Mouse (Mus musculus): Measurements from ENCODE around the gene Tmem37. TPM values are rescaled to one million over a fixed set of nuclear protein-coding genes. Genes with fewer than 3 reads are reported as not detected.

Tmem37 gene
- polyA plus RNA-seq, 1 experiment from 2014 or later: 5.6 TPM

DNA sequence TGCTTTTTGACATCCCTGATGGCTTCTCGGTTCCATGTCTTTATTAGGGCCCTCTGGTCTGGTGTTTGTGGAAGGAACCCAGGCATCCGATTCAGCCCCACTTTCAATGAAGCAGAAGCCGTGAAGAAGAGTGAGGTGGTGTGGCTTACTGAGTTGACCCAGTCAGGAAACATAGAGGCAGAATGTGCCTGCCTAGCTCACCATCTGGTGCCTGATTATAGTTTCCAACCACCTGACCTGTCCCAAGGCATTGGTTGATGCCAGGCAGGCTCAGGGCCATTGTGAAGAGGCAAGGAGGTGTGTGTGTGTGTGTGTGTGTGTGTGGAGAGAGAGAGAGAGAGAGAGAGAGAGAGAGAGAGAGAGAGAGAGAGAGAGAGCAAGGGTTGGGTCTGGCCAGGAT, 43.4 kb downstream of the Tmem37 start:
- H3K4me3 ChIP-seq (replicated peaks; ENCODE audit: low read length): no peak overlapping the region
- no peaks in the 10 kb centered on the region for H3K27me3 ChIP-seq (replicated peaks; ENCODE audit: control insufficient read depth, insufficient read depth, low read length)
- WGBS: 89% methylated on average over 3 of the region's 3 CpGs
- H3K36me3 ChIP-seq (ENCODE audit: control insufficient read depth, insufficient read depth): no peaks in the 10 kb centered on the region
- no peak for ATAC-seq
- H3K4me1 ChIP-seq (replicated peaks; ENCODE audit: control insufficient read depth, insufficient read depth, low read length): no peaks in the 10 kb centered on the region
- no peak overlapping the region for H3K4me2 ChIP-seq (ENCODE audit: low read length)
- no peaks in the 10 kb centered on the region for H3K9me3 ChIP-seq (ENCODE audit: control insufficient read depth, low read length)
- no peak overlapping the region for H3K27ac ChIP-seq (ENCODE audit: low read length)
- H3K9ac ChIP-seq (replicated peaks; ENCODE audit: low read depth, low read length): no peak overlapping the region

DNA sequence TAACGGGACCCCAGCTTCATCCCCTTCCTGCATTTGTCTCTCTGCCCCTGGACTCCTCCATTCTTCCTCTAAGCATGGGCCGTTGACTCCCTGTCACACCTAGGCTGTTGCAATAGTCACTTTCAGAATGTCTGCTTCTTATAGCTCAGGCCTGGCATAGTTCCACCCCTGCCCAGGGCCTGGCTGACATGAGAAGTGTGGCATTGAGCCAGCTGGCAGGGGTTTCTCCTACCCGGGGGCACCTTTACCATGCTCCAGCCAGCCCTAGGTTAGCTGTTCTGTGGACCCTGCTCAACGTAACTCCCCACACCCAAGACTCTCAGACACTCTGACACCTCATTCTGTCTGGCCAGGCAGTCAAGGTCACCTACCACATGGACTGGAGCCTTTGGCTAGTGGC, 46.2 kb downstream of the Tmem37 start:
- Histone ChIP-seq H3K4me2 (ENCODE audit: low read length) (no peak overlapping the region), H3K36me3 (ENCODE audit: control insufficient read depth, insufficient read depth) (no peaks in the 10 kb centered on the region), H3K4me1 (replicated peaks; ENCODE audit: control insufficient read depth, insufficient read depth, low read length) (no peaks in the 10 kb centered on the region), H3K27me3 (replicated peaks; ENCODE audit: control insufficient read depth, insufficient read depth, low read length) (no peaks in the 10 kb centered on the region), H3K9me3 (ENCODE audit: control insufficient read depth, low read length) (no peaks in the 10 kb centered on the region), H3K9ac (replicated peaks; ENCODE audit: low read depth, low read length) (no peak overlapping the region), H3K27ac (ENCODE audit: low read length) (no peak overlapping the region), H3K4me3 (replicated peaks; ENCODE audit: low read length) (no peak overlapping the region)
- WGBS: 42% methylated on average over 4 of the region's 4 CpGs
- ATAC-seq: no peak

DNA sequence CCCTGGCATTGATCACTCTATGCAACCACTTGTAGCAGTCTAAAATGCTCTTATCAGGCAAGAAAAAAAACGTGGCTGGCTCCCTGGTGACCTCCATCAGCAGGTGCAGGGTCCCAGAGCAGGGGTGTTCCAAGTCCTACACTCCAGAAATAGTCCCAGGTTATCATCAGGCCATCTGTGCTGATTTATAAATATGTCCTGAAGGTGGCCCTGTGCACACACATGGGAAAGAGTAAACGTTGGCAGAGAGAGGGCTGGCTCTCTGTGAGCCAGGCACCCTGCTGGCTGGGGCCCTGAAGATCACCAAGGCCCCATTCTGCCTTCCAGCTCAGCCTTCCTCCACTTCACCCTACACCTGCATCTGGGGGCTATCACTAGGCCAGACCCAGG, 48.8 kb downstream of the Tmem37 start:
- ATAC-seq: no peak
- no peak overlapping the region for H3K4me3 ChIP-seq (replicated peaks; ENCODE audit: low read length)
- H3K36me3 ChIP-seq (ENCODE audit: control insufficient read depth, insufficient read depth): no peaks in the 10 kb centered on the region
- H3K4me2 ChIP-seq (ENCODE audit: low read length): no peak overlapping the region
- no peak overlapping the region for H3K9ac ChIP-seq (replicated peaks; ENCODE audit: low read depth, low read length)
- H3K4me1 ChIP-seq (replicated peaks; ENCODE audit: control insufficient read depth, insufficient read depth, low read length): no peaks in the 10 kb centered on the region
- 25% methylated on average over 2 of the region's 2 CpGs for WGBS
- no peaks in the 10 kb centered on the region for H3K9me3 ChIP-seq (ENCODE audit: control insufficient read depth, low read length)
- no peak overlapping the region for H3K27ac ChIP-seq (ENCODE audit: low read length)
- no peaks in the 10 kb centered on the region for H3K27me3 ChIP-seq (replicated peaks; ENCODE audit: control insufficient read depth, insufficient read depth, low read length)

DNA sequence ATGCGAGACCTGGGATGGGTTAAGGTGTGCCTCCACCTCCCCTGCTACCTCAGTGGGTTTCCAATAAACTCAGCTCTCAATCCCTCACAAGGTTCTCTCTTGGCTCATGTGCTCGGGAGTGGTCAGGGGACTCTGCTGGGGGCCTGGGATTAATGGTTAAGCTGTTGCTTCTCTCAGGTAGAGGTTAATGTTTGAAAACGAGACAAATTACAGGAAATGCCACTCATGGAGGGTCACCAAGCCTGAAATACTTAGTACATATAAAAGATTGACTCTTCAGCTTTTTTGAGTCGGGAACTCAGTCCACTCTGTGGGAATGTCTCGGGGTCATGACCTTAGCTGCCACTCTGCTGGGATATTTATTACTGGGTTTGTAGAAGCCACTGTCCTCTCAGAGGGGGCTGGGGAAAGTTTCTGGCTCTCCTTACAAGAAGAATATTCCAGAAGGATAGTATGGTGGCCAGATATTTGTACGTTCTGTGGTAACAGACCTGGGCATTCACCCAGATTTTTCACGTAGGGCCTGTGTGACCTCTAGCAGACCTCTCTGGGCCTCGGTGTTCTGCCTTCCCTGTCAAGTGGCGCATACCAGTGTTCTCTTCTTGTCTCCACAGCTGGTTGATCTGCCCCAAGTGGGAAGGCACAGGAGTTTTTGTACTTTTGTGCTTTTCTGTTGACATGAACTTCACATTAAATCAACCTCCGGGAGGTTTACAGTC, 49.4 kb downstream of the Tmem37 start:
- 81% methylated on average over 10 of the region's 10 CpGs for WGBS
- Histone ChIP-seq H3K36me3 (ENCODE audit: control insufficient read depth, insufficient read depth) (no peaks in the 10 kb centered on the region), H3K27me3 (replicated peaks; ENCODE audit: control insufficient read depth, insufficient read depth, low read length) (no peaks in the 10 kb centered on the region), H3K4me1 (replicated peaks; ENCODE audit: control insufficient read depth, insufficient read depth, low read length) (no peaks in the 10 kb centered on the region), H3K27ac (ENCODE audit: low read length) (no peak overlapping the region), H3K4me2 (ENCODE audit: low read length) (no peak overlapping the region), H3K9ac (replicated peaks; ENCODE audit: low read depth, low read length) (no peak overlapping the region), H3K4me3 (replicated peaks; ENCODE audit: low read length) (no peak overlapping the region), H3K9me3 (ENCODE audit: control insufficient read depth, low read length) (no peaks in the 10 kb centered on the region)
- ATAC-seq: no peak

DNA sequence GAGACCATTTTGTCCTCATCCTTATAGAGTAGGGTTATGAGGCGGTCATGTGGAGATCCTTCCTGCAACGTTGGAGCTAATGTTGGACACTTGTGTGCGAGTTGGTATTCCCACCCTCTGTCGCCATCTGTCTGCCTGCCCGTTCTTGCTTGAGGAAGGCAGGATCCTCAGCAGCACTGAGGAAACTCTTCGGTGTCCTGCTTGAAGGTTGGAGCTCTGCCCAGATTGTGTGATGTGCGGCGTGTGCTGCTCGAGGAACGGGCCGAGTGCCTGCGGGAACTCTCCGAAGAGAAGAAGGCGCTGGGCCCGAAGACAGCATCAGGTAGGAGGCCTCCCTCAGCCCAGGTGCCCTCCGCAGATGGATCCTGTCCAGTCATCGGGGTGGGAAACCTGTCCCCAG, 51.9 kb downstream of the Tmem37 start:
- Histone ChIP-seq H3K4me2 (ENCODE audit: low read length) (no peak overlapping the region), H3K27ac (ENCODE audit: low read length) (no peak overlapping the region), H3K9ac (replicated peaks; ENCODE audit: low read depth, low read length) (no peak overlapping the region), H3K4me3 (replicated peaks; ENCODE audit: low read length) (no peak overlapping the region), H3K36me3 (ENCODE audit: control insufficient read depth, insufficient read depth) (no peaks in the 10 kb centered on the region), H3K9me3 (ENCODE audit: control insufficient read depth, low read length) (no peaks in the 10 kb centered on the region), H3K4me1 (replicated peaks; ENCODE audit: control insufficient read depth, insufficient read depth, low read length) (no peaks in the 10 kb centered on the region), H3K27me3 (replicated peaks; ENCODE audit: control insufficient read depth, insufficient read depth, low read length) (no peaks in the 10 kb centered on the region)
- WGBS: 83% methylated on average over 17 of the region's 17 CpGs
- no peak for ATAC-seq

DNA sequence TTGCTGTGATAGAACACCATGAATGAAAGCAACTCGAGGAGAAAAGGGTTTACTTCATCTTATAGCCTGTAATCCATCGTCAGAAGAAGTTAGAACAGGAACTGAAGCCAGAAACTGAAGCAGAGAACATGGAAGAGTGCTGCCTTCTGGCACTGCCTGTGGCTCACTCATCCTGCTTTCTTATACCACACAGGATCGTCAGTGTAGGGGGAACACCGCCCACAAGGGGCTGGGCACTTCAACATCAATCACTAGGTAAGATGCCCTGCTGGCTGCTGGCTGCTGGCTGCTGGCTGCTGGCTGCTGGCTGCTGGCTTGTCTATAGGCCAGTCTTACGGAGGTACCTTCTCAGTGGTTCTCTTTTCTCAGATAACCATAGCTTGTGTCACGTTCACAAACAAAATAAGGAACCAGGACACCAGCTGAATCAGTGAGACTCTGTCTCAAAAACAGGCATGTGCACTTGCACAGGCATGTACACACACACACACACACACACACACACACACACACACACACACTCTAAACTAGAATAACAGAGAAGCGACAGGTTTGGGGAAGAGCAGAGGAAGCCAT, 53.5 kb downstream of the Tmem37 start:
- no peak overlapping the region for H3K27ac ChIP-seq (ENCODE audit: low read length)
- no peak overlapping the region for H3K9ac ChIP-seq (replicated peaks; ENCODE audit: low read depth, low read length)
- H3K4me1 ChIP-seq (replicated peaks; ENCODE audit: control insufficient read depth, insufficient read depth, low read length): no peaks in the 10 kb centered on the region
- H3K4me3 ChIP-seq (replicated peaks; ENCODE audit: low read length): no peak overlapping the region
- no peaks in the 10 kb centered on the region for H3K36me3 ChIP-seq (ENCODE audit: control insufficient read depth, insufficient read depth)
- H3K9me3 ChIP-seq (ENCODE audit: control insufficient read depth, low read length): no peaks in the 10 kb centered on the region
- H3K4me2 ChIP-seq (ENCODE audit: low read length): no peak overlapping the region
- WGBS: 78% methylated on average over 7 of the region's 7 CpGs
- no peaks in the 10 kb centered on the region for H3K27me3 ChIP-seq (replicated peaks; ENCODE audit: control insufficient read depth, insufficient read depth, low read length)
- no peak for ATAC-seq

DNA sequence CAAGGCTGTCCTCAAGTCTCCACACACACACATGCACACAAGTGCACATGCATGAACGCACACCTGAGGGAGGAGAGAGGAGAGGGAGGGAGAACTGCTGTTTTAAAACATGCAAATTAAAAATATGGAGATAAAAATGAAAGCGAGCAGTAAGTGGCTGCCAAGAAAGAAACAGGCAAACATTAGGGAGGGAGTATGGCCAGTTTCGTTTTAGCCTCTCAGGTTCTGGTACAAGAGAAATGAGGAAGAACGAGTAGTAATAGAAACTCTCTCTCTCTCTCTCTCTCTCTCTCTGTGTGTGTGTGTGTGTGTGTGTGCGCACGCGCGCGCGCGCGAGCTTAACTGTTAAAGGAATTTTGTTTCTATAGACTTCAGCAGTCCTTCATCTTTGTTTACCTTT, 54.4 kb downstream of the Tmem37 start:
- H3K9me3 ChIP-seq (ENCODE audit: control insufficient read depth, low read length): no peaks in the 10 kb centered on the region
- 92% methylated on average over 12 of the region's 12 CpGs for WGBS
- ATAC-seq: no peak

DNA sequence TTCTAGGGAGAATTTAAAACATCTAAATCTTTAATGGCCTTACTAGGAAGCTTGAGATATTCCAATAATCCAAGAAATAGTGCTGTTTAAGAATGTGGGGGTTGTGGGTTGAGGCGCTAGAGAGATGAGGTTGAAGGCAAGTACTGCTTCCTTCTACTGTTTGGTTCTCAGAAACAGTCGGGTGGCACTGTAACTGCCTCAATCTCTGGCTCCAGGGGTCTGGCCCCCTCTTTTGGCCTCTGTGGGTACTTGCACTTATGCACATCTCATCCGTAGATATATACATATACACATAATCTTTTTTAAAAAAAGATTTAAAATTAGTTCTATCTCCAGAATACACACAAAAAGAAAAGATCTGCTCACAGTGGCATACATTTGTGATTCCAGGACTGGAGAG, 55.0 kb downstream of the Tmem37 start:
- Histone ChIP-seq H3K9ac (replicated peaks; ENCODE audit: low read depth, low read length) (no peak overlapping the region), H3K4me3 (replicated peaks; ENCODE audit: low read length) (no peak overlapping the region), H3K4me1 (replicated peaks; ENCODE audit: control insufficient read depth, insufficient read depth, low read length) (no peaks in the 10 kb centered on the region), H3K27ac (ENCODE audit: low read length) (no peak overlapping the region), H3K4me2 (ENCODE audit: low read length) (no peak overlapping the region), H3K36me3 (ENCODE audit: control insufficient read depth, insufficient read depth) (no peaks in the 10 kb centered on the region), H3K27me3 (replicated peaks; ENCODE audit: control insufficient read depth, insufficient read depth, low read length) (no peaks in the 10 kb centered on the region), H3K9me3 (ENCODE audit: control insufficient read depth, low read length) (no peaks in the 10 kb centered on the region)
- ATAC-seq: no peak
- WGBS: 17% methylated on average over 3 of the region's 3 CpGs

More for the DNA sequence above, 54.4 kb downstream of the Tmem37 start:
- Histone ChIP-seq H3K4me1 (replicated peaks; ENCODE audit: control insufficient read depth, insufficient read depth, low read length) (no peaks in the 10 kb centered on the region), H3K4me2 (ENCODE audit: low read length) (no peak overlapping the region), H3K27me3 (replicated peaks; ENCODE audit: control insufficient read depth, insufficient read depth, low read length) (no peaks in the 10 kb centered on the region), H3K4me3 (replicated peaks; ENCODE audit: low read length) (no peak overlapping the region), H3K9ac (replicated peaks; ENCODE audit: low read depth, low read length) (no peak overlapping the region), H3K27ac (ENCODE audit: low read length) (no peak overlapping the region), H3K36me3 (ENCODE audit: control insufficient read depth, insufficient read depth) (no peaks in the 10 kb centered on the region)
